Mouse (Mus musculus) midbrain, postnatal 0 days (tissue): ENCODE data around the gene Grin3b. TPM values are rescaled to one million over a fixed set of nuclear protein-coding genes. Genes with fewer than 3 reads are reported as not detected.

Experiments
- ATAC-seq: fragments of 200-750 bp; cut with Nextera tagmentation; 2 replicates; pipeline ENCODE4 v1.8.0; 2017; ENCODE audit warnings: moderate number of reproducible peaks, mild to moderate bottlenecking, moderate TSS enrichment, moderate library complexity; ENCODE audit not compliant: low FRiP score
- DNase-seq: peaks from one replicate; pipeline ENCODE4 v3.0.0-alpha.2; 2015; ENCODE audit warnings: low spot score
- H3K27ac ChIP-seq: fragments of 300-500 bp; sonication (generic); 2 replicates; pipeline ENCODE4 v1.5.1; 2014; ENCODE audit warnings: low read depth, mild to moderate bottlenecking, low read length, mixed read lengths
- H3K27me3 ChIP-seq: fragments of 300-500 bp; sonication (generic); 2 replicates; pipeline ENCODE4 v1.6.1; 2014; ENCODE audit warnings: low read length, control low read depth, mixed read lengths; ENCODE audit not compliant: insufficient read depth
- H3K36me3 ChIP-seq: fragments of 300-500 bp; sonication (generic); 2 replicates; pipeline ENCODE4 v1.6.1; 2014; ENCODE audit warnings: low read length, control low read depth, mixed read lengths; ENCODE audit not compliant: insufficient read depth
- H3K4me1 ChIP-seq: fragments of 300-500 bp; sonication (generic); 2 replicates; pipeline ENCODE4 v1.6.1; 2014; ENCODE audit warnings: mild to moderate bottlenecking, control low read depth, antibody characterized with exemption, low read length, mixed read lengths; ENCODE audit not compliant: insufficient read depth
- H3K4me2 ChIP-seq: fragments of 300-500 bp; sonication (generic); 2 replicates; pipeline ENCODE4 v1.6.1; 2014; ENCODE audit warnings: low read depth, mild to moderate bottlenecking, low read length, mixed read lengths; ENCODE audit not compliant: poor library complexity, severe bottlenecking
- H3K4me3 ChIP-seq: fragments of 300-500 bp; sonication (generic); 2 replicates; pipeline ENCODE4 v1.5.1; 2014; ENCODE audit warnings: low read depth, mild to moderate bottlenecking, low read length, moderate library complexity
- H3K9ac ChIP-seq: fragments of 300-500 bp; sonication (generic); replicated peaks from 2 replicates; pipeline ENCODE4 v1.6.1; 2014; ENCODE audit warnings: mild to moderate bottlenecking, low read length, moderate library complexity, mixed read lengths; ENCODE audit not compliant: poor library complexity, severe bottlenecking
- H3K9me3 ChIP-seq: fragments of 300-500 bp; sonication (generic); 2 replicates; pipeline ENCODE4 v1.6.1; 2016; ENCODE audit warnings: low read length, control low read depth
- CTCF ChIP-seq: IDR thresholded peaks from 2 replicates; pipeline ENCODE4 v1.5.1; 2016; ENCODE audit warnings: antibody characterized with exemption, mild to moderate bottlenecking
- WGBS: fragments of 180-500 bp; shearing (Covaris S2); extraction: QIAGEN DNeasy Blood & Tissue Kit; methylation state at CpG from one replicate; pipeline ENCODE4 v1.1.7; 2014; 5-methylcytosine and 5-hydroxymethylcytosine counted together
- polyA plus RNA-seq: library from polyadenylated mRNA; unstranded; fragments of >200 nt; fragmentation: Nextera tagmentation; extraction: Ambion mirVana; gene quantifications from 2 replicates; pipeline ENCODE4 v1.2.1, GENCODE M21; 2015
- total RNA-seq: library from RNA; depleted of rRNA; stranded (reverse); fragments of >200 nt; gene quantifications from 2 replicates; pipeline ENCODE4 v1.2.3, GENCODE M21; 2014

The Grin3b gene
- total and polyA plus RNA-seq, 2 experiments from 2014 or later = 0.21 to 2.2 TPM

- TF ChIP-seq CTCF = no peak
- Histone ChIP-seq H3K4me2 (peak overlapping the region; percentile 75), H3K36me3 (no peaks in the 10 kb centered on the region), H3K27ac (no peak overlapping the region), H3K9ac (peak overlapping the region; percentile 60), H3K9me3 (no peaks in the 10 kb centered on the region), H3K4me1 (peaks cover 8% of the 10 kb centered on the region), H3K4me3 (peak overlapping the region; percentile 46), H3K27me3 (peaks cover 24% of the 10 kb centered on the region)
- no peak for ATAC-seq
- DNase-seq = no peak
- WGBS = 12% methylated on average over 27 of the region's 27 CpGs
Measured at GRCm38 (mm10) chr10:79987771-79988505, 17.4 kb downstream of the Grin3b start.

- DNase-seq (no peak), ATAC-seq (no peak)
- H3K4me2 ChIP-seq = peak within 1 kb of the TSS; percentile 75
- H3K4me1 ChIP-seq = 0 out of 2 replicates have a peak, but pooled peaks cover 2% of the 10 kb centered on the region
- peaks cover 24% of the 10 kb centered on the region for H3K27me3 ChIP-seq
- H3K36me3 ChIP-seq = no peaks in the 10 kb centered on the region
- H3K4me3 ChIP-seq = peak within 1 kb of the TSS; percentile 46
- H3K27ac ChIP-seq = no peak within 1 kb of the TSS
- no peaks in the 10 kb centered on the region for H3K9me3 ChIP-seq
- H3K9ac ChIP-seq = peak within 1 kb of the TSS; percentile 60
- WGBS = 1% methylated on average over 52 of the region's 59 CpGs
- no peak for TF ChIP-seq CTCF
Measured at GRCm38 (mm10) chr10:79988506-79989271, 18.2 kb downstream of the Grin3b start, which contains the start of gene Cnn2. Gene Cnn2 (plus strand): TSS chr10:79988584.

GRCm38 (mm10) chr10:79989272-79989786 lies 18.8 kb downstream of the Grin3b start:
- WGBS = 46% methylated on average over 8 of the region's 8 CpGs
- DNase-seq = no peak

GRCm38 (mm10) chr10:79989870-79990269 lies 19.4 kb downstream of the Grin3b start:
- 0 out of 2 replicates have a peak, but pooled peaks cover 2% of the 10 kb centered on the region for H3K4me1 ChIP-seq
- no peak overlapping the region for H3K4me2 ChIP-seq
- no peak overlapping the region for H3K9ac ChIP-seq
- DNase-seq (no peak), ATAC-seq (no peak)
- peaks cover 24% of the 10 kb centered on the region for H3K27me3 ChIP-seq
- no peaks in the 10 kb centered on the region for H3K36me3 ChIP-seq
- H3K27ac ChIP-seq = no peak overlapping the region
- no peaks in the 10 kb centered on the region for H3K9me3 ChIP-seq
- 13% methylated on average over 15 of the region's 15 CpGs for WGBS
- no peak for TF ChIP-seq CTCF
- peak overlapping the region; percentile 46; the same call in 1 of the 2 replicates for H3K4me3 ChIP-seq

More at GRCm38 (mm10) chr10:79989272-79989786, 18.8 kb downstream of the Grin3b start:
- Histone ChIP-seq H3K27me3 (peaks cover 24% of the 10 kb centered on the region), H3K27ac (no peak overlapping the region), H3K4me3 (peak overlapping the region; percentile 46), H3K4me2 (peak overlapping the region; percentile 75), H3K36me3 (no peaks in the 10 kb centered on the region), H3K4me1 (0 out of 2 replicates have a peak, but pooled peaks cover 2% of the 10 kb centered on the region), H3K9me3 (no peaks in the 10 kb centered on the region), H3K9ac (no peak overlapping the region)
- no peak for ATAC-seq
- no peak for TF ChIP-seq CTCF

GRCm38 (mm10) chr10:79991099-79991498 lies 20.6 kb downstream of the Grin3b start:
- H3K4me3 ChIP-seq = no peak overlapping the region
- no peak for DNase-seq
- H3K9me3 ChIP-seq = no peaks in the 10 kb centered on the region
- 0 out of 2 replicates have a peak, but pooled peaks cover 2% of the 10 kb centered on the region for H3K4me1 ChIP-seq
- ATAC-seq = no peak
- no peak overlapping the region for H3K4me2 ChIP-seq
- TF ChIP-seq CTCF = no peak
- no peaks in the 10 kb centered on the region for H3K36me3 ChIP-seq
- 58% methylated on average over 12 of the region's 12 CpGs for WGBS
- H3K9ac ChIP-seq = no peak overlapping the region
- no peak overlapping the region for H3K27ac ChIP-seq
- H3K27me3 ChIP-seq = peaks cover 24% of the 10 kb centered on the region
